Comparison of ENCODE assay signal across 8 mouse cellular contexts in genomic region chr4:151610266-151610665, GRCm38 (mm10).
DNase-seq lines count a peak whose midpoint lies in the region; ATAC-seq and TF ChIP-seq lines count a peak whose summit lies in the region.

No protein-coding gene starts in this region.

- H3K4me1 ChIP-seq in hindbrain, embryonic 16.5 days (ENCODE audit: control insufficient read depth, insufficient read depth, low read depth, low read length) = peaks cover 2% of the 10 kb centered on the region
- H3K4me1 ChIP-seq in liver, embryonic 11.5 days (replicated peaks; ENCODE audit: control insufficient read depth, insufficient read depth, low read length) = no peaks in the 10 kb centered on the region

- no peak overlapping the region for H3K27ac ChIP-seq in left cerebral cortex, adult 2 months
- no peak overlapping the region for H3K27ac ChIP-seq in hindbrain, embryonic 16.5 days (ENCODE audit: low read depth, low read length)
- H3K27ac ChIP-seq in liver, embryonic 11.5 days (ENCODE audit: low read depth, low read length) = no peak overlapping the region

- intact Hi-C loops in left cerebral cortex, adult 2 months (cut with DNase I) = loop anchor here (5.0 kb wide), 1 partner anchor 242 kb away; no protein-coding TSS in a partner anchor

- peak; percentile 73 for TF ChIP-seq CTCF in left cerebral cortex, adult 2 months (IDR thresholded peaks at IDR 0.05)

- H3K9ac ChIP-seq in hindbrain, embryonic 16.5 days (ENCODE audit: low read depth, low read length) = no peak overlapping the region
- no peak overlapping the region for H3K9ac ChIP-seq in liver, embryonic 11.5 days (ENCODE audit: low read depth, low read length)

- no peaks in the 10 kb centered on the region for H3K36me3 ChIP-seq in hindbrain, embryonic 16.5 days (ENCODE audit: control insufficient read depth, insufficient read depth, low read length)
- H3K36me3 ChIP-seq in liver, embryonic 11.5 days (ENCODE audit: control insufficient read depth, insufficient read depth, low read length) = no peaks in the 10 kb centered on the region

- no peaks in the 10 kb centered on the region for H3K27me3 ChIP-seq in hindbrain, embryonic 16.5 days (replicated peaks; ENCODE audit: control insufficient read depth, insufficient read depth, low read length)
- H3K27me3 ChIP-seq in liver, embryonic 11.5 days (replicated peaks; ENCODE audit: control insufficient read depth, insufficient read depth, low read length) = no peaks in the 10 kb centered on the region

- H3K4me3 ChIP-seq in left cerebral cortex, adult 2 months = no peak overlapping the region
- H3K4me3 ChIP-seq in hindbrain, embryonic 16.5 days (ENCODE audit: low read length) = no peak overlapping the region
- H3K4me3 ChIP-seq in liver, embryonic 11.5 days (ENCODE audit: low read depth, low read length) = no peak overlapping the region

- no peak overlapping the region for H3K4me2 ChIP-seq in hindbrain, embryonic 16.5 days (ENCODE audit: low read length)
- no peak overlapping the region for H3K4me2 ChIP-seq in liver, embryonic 11.5 days

- ATAC-seq in hindbrain, embryonic 16.5 days = peak; percentile 56; the same call in 1 of the 2 replicates
- ATAC-seq in liver, embryonic 11.5 days (replicated peaks; ENCODE audit: low FRiP score) = no peak

- H3K9me3 ChIP-seq in hindbrain, embryonic 16.5 days (ENCODE audit: control insufficient read depth, low read length) = no peaks in the 10 kb centered on the region; the same call in none of the 2 replicates
- H3K9me3 ChIP-seq in liver, embryonic 11.5 days (ENCODE audit: control insufficient read depth, low read length) = no peaks in the 10 kb centered on the region; the same call in 1 of the 2 replicates

- WGBS in hindbrain, embryonic 16.5 days = 16% methylated on average over 8 of the region's 8 CpGs
- 16% methylated on average over 8 of the region's 8 CpGs for WGBS in liver, embryonic 11.5 days

- DNase-seq in left cerebral cortex, adult 2 months (ENCODE audit: extremely low spot score in 1 of 2, low spot score in 2 of 2) = peak; percentile 42 to 64
- no peak for DNase-seq in left cerebral cortex, adult 8-10 months (ENCODE audit: low spot score in 2 of 2)
- peak; percentile 47 for DNase-seq in adrenal gland, adult 2 months
- DNase-seq in embryo, embryonic 10 days (ENCODE audit: low spot score) = peak; percentile 88
- DNase-seq in liver, embryonic 11.5 days (ENCODE audit: low spot score) = peak; percentile 45
- peak; percentile 26 for DNase-seq in retina, adult 2 months (ENCODE audit: low read depth, low spot score)
- no peak for DNase-seq in spleen, adult 12 weeks (ENCODE audit: low spot score)

Comparison
In these comparisons a context has a peak if more than half of its experiments do, and no peak if none do; other contexts are left out.
1. DNase-seq: peak in left cerebral cortex, adult 2 months (2 of 2), adrenal gland, adult 2 months (single experiment), embryo, embryonic 10 days (single experiment), liver, embryonic 11.5 days (single experiment) and retina, adult 2 months (single experiment); none in left cerebral cortex, adult 8-10 months (0 of 2) and spleen, adult 12 weeks (single experiment).